Mouse (Mus musculus): ENCODE results near the gene Wdr6. TPM values are rescaled to one million over a fixed set of nuclear protein-coding genes. Genes with fewer than 3 reads are reported as not detected.

The Wdr6 gene
- total and polyA plus RNA-seq, 3 experiments, result 9.1 to 16.3 (median 14.3) TPM

GRCm38 (mm10) chr9:108570207-108570896 is 8.2 kb downstream of the Wdr6 start:
- Histone ChIP-seq H3K9me3 (replicated peaks; ENCODE audit: low read length) (no peaks in the 10 kb centered on the region), H3K27ac (ENCODE audit: insufficient read depth, low read depth) (peak overlapping the region; percentile 74), H3K4me1 (ENCODE audit: control insufficient read depth in 1 of 2, insufficient read depth in 2 of 2) (peaks cover 7 to 22% of the 10 kb centered on the region in 2 experiments), H3K9ac (ENCODE audit: insufficient read depth, low read depth) (peak overlapping the region; percentile 74), H3K4me2 (ENCODE audit: insufficient read depth, low read depth, poor library complexity, severe bottlenecking) (peak overlapping the region; percentile 65), H3K36me3 (replicated peaks in 1 of 2; ENCODE audit: control insufficient read depth in 1 of 2, insufficient read depth in 1 of 2, low read length in 1 of 2) (peaks cover 39 to 56% of the 10 kb centered on the region in 2 experiments), H3K4me3 (replicated peaks in 1 of 3; ENCODE audit: low read depth in 2 of 3, low read length in 2 of 3, poor library complexity in 1 of 3) (peak overlapping the region; percentile 87 to 95 (median 90)), H3K27me3 (replicated peaks) (no peaks in the 10 kb centered on the region), H3K79me2 (replicated peaks; ENCODE audit: control insufficient read depth, extremely low read depth, insufficient read depth, poor library complexity, severe bottlenecking) (0 out of 2 replicates have a peak, but pooled peaks cover 3% of the 10 kb centered on the region)
- dilution Hi-C loops (cut with MboI; ENCODE audit: extremely low pct_ligation_motif_present, extremely low pct_unique_long_range_greater_than_20kb, low sequenced_read_pairs) (no loop called here), in situ Hi-C loops (cut with MboI; ENCODE audit: low pct_ligation_motif_present, low pct_unique_long_range_greater_than_20kb, low sequenced_read_pairs) (no loop called here)
- DNase-seq (ENCODE audit: extremely low read depth), result peak; percentile 91
- TF ChIP-seq NRF1 (IDR thresholded peaks at IDR 0.05; ENCODE audit: low read depth, low read length), result no peak
- no peak for TF ChIP-seq MXI1 (IDR thresholded peaks at IDR 0.05; ENCODE audit: low read depth, low read length)
- TF ChIP-seq TBP (conservative IDR thresholded peaks at IDR 0.05; ENCODE audit: low read depth, low read length), result no peak
- TF ChIP-seq E2F4 (IDR thresholded peaks at IDR 0.05; ENCODE audit: insufficient replicate concordance, low read depth, low read length), result no peak
- TF ChIP-seq ELF1 (IDR thresholded peaks at IDR 0.05; ENCODE audit: low read depth, low read length), result peak; percentile 28; the same call in 1 of the 2 replicates
- TF ChIP-seq ZNF384 (IDR thresholded peaks at IDR 0.05; ENCODE audit: low read depth, low read length), result no peak
- TF ChIP-seq POLR2A (IDR thresholded peaks at IDR 0.05; ENCODE audit: low read depth, low read length), result peak; percentile 25; the same call in 1 of the 2 replicates
- no peak for TF ChIP-seq NELFE (IDR thresholded peaks at IDR 0.05; ENCODE audit: low read depth, low read length)
- no peak for TF ChIP-seq BHLHE40 (IDR thresholded peaks at IDR 0.05; ENCODE audit: low read depth, low read length)
- TF ChIP-seq MAFK (IDR thresholded peaks at IDR 0.05; ENCODE audit: insufficient replicate concordance, low read length), result no peak
- peak; percentile 49 for TF ChIP-seq RAD21 (IDR thresholded peaks at IDR 0.05; ENCODE audit: low read depth, low read length)
- TF ChIP-seq ZMIZ1 (IDR thresholded peaks at IDR 0.05; ENCODE audit: low read depth, low read length), result no peak
- TF ChIP-seq SMC3 (IDR thresholded peaks at IDR 0.05; ENCODE audit: low read depth, low read length), result peak; percentile 73
- TF ChIP-seq MAX (IDR thresholded peaks at IDR 0.05; ENCODE audit: low read length), result peak; percentile 24; the same call in 1 of the 2 replicates
- TF ChIP-seq USF1 (IDR thresholded peaks at IDR 0.05; ENCODE audit: low read depth, low read length), result no peak
- TF ChIP-seq SIN3A (IDR thresholded peaks at IDR 0.05; ENCODE audit: low read length), result no peak
- no peak for TF ChIP-seq PAX5 (IDR thresholded peaks at IDR 0.05; ENCODE audit: low read length)
- TF ChIP-seq MYC (IDR thresholded peaks at IDR 0.05; ENCODE audit: low read depth, low read length), result no peak
- no peak for TF ChIP-seq TCF12 (IDR thresholded peaks at IDR 0.05; ENCODE audit: low read depth, low read length)
- TF ChIP-seq EP300 (IDR thresholded peaks at IDR 0.05; ENCODE audit: low read length), result no peak
- TF ChIP-seq IRF4 (IDR thresholded peaks at IDR 0.05; ENCODE audit: low read depth, low read length), result 0 out of 2 replicates have a peak, but pooled peaks have one; percentile 34
- no peak for TF ChIP-seq GABPA (IDR thresholded peaks at IDR 0.05; ENCODE audit: insufficient replicate concordance, low read depth, low read length)
- TF ChIP-seq CHD2 (IDR thresholded peaks at IDR 0.05; ENCODE audit: low read length), result peak; percentile 7; the same call in 1 of the 2 replicates
- TF ChIP-seq POLR2AphosphoS2 (IDR thresholded peaks at IDR 0.05; ENCODE audit: low read depth, low read length), result 0 out of 2 replicates have a peak, but pooled peaks have one; percentile 19
- no peak for TF ChIP-seq RCOR1 (conservative IDR thresholded peaks at IDR 0.05; ENCODE audit: low read depth, low read length)
- no peak for TF ChIP-seq ETS1 (conservative IDR thresholded peaks at IDR 0.05; ENCODE audit: low read depth, low read length)
- no peak for TF ChIP-seq MAZ (IDR thresholded peaks at IDR 0.05; ENCODE audit: low read depth, low read length)
- no peak for TF ChIP-seq UBTF (IDR thresholded peaks at IDR 0.05; ENCODE audit: low read depth, low read length)
- TF ChIP-seq ZKSCAN1 (IDR thresholded peaks at IDR 0.05; ENCODE audit: borderline replicate concordance, low read depth, low read length), result no peak
- TF ChIP-seq CHD1 (IDR thresholded peaks at IDR 0.05; ENCODE audit: low read depth, low read length), result no peak
- peak; percentile 50 to 80 for TF ChIP-seq CTCF (conservative IDR thresholded peaks at IDR 0.05 in 1 of 2, IDR thresholded peaks at IDR 0.05 in 1 of 2; ENCODE audit: low read depth in 2 of 2, low read length in 2 of 2)
- TF ChIP-seq JUND (conservative IDR thresholded peaks at IDR 0.05; ENCODE audit: low read depth, low read length), result no peak
- TF ChIP-seq ZC3H11A (IDR thresholded peaks at IDR 0.05; ENCODE audit: low read depth, low read length), result no peak

All from CH12.LX (cell line).